Mouse (Mus musculus) frontal cortex, postnatal 14 days (tissue): Measurements from ENCODE around the gene Inafm1.
A peak's percentile ranks its signal among the peaks of the same experiment; 100 is the strongest.
"Not testable (repeated sequence)": the region's sequence is repeated elsewhere in the genome, so short reads cannot be mapped to it uniquely, and the experiment has no call there.

Experiments
- DNase-seq, 2 experiments: peaks; one replicate each; pipeline ENCODE4 v3.0.0; 2022; ENCODE audit warnings: low spot score in 2 of 2

Gene Inafm1

DNA sequence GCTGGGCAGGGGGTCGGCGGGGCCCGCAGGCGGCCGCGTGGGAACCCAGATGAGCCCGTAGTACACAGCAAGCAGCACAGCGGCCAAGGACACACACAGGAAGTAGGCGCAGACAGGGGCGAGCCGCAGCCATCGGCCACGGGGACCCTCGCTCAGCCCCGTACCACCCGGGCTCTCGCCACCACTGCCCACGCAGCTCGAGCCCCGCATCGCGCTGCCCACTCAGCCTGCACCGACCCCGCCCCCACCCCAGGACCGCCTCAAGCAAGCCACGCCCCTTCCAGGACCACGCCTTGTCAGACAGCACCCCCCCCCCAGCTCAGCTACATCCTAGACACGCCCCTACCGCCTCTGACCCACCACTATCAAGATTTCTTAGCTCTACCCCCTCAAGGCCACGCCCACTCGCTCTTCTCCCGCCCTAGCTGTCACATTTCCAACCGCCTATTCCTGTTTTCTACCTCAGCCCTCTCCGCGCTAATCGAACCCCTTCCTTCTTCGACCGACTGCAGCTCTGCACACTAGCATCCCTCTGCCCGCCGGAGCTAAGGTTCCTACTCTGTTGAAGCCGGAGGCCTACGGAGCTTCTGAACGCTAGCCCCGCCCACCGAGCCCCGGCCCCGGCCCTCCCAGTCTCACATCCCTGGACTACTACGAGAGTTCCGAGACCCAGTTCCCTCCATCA, at the start of gene Inafm1:
TSS of gene Inafm1 (minus strand) at position 537 of the 685 bp plus-strand sequence.
- peak; percentile 71 to 76 for DNase-seq

- no peak for DNase-seq
Measured at GRCm38 (mm10) chr7:16320479-16320878, 47.1 kb upstream of the Inafm1 start.

GRCm38 (mm10) chr7:16319216-16319615, 45.8 kb upstream of the Inafm1 start:
- no peak for DNase-seq

- no peak for DNase-seq
Measured at GRCm38 (mm10) chr7:16317094-16317493, 43.7 kb upstream of the Inafm1 start.

- DNase-seq, result no peak
Measured at GRCm38 (mm10) chr7:16315222-16315759, 41.9 kb upstream of the Inafm1 start.

- no peak for DNase-seq
Measured at GRCm38 (mm10) chr7:16314221-16314775, 40.9 kb upstream of the Inafm1 start.

DNA sequence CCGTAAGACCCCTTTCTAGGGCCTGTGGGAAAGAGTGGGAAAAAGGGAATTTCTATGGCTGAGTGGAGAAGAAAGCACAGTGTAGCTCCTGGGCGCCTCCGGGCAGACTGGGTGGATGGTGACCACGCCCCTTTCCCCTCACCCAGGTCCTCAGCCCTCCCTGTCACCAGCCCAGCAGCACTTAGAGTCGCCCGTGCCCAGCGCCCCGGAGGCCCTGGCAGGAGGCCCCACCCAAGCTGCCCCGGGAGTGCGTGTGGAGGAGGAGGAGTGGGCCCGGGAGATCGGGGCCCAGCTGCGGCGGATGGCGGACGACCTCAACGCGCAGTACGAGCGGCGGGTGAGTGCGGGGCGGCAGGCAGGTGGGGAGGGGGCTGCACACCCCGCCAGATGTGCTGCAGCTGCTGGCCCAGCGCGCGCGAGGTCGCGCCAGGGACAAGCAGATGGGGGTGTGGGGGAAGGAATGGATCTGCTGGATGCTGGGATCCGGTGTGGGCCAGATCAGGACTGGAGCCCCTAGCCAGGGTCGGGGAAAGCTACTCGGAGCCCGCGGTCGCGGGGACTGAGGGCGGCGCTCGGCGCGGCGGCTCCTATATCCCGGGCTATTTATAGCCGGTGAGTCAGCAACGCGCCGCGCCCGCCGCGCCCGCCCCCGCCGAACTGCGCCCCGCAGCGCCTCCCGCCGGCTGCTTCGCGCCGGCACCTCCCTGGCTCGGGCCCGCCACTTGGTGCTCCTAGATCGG, 40.2 kb upstream of the Inafm1 start:
- peak; percentile 65 to 66 for DNase-seq

GRCm38 (mm10) chr7:16312672-16313311, 39.4 kb upstream of the Inafm1 start:
- DNase-seq, result peak in 1 of 2 experiments; percentile 42

DNA sequence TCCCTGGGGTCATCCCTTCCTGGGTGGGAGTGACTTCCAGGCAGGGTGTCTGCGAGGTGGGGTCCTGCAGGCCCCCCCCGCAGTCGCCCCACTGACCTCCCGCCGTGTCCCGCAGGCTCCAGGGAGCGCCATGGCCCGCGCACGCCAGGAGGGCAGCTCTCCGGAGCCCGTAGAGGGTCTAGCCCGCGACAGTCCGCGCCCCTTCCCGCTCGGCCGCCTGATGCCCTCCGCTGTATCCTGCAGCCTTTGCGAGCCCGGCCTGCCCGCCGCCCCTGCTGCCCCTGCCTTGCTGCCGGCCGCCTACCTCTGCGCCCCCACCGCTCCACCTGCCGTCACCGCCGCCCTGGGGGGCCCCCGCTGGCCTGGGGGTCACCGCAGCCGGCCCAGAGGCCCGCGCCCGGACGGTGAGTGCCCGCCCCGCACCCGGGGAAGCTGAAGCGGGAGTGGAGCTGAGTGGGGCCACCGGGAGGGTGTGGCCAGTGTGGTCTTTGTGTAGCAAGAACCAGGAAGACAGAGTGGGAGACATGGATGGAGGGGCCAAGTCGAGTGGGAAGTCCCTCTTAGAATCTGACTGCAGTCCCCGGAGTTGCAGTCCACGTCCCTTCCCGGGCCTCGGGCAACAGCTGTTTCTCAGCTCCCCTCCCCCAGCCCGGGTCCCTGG, 38.7 kb upstream of the Inafm1 start:
- DNase-seq, result no peak

DNA sequence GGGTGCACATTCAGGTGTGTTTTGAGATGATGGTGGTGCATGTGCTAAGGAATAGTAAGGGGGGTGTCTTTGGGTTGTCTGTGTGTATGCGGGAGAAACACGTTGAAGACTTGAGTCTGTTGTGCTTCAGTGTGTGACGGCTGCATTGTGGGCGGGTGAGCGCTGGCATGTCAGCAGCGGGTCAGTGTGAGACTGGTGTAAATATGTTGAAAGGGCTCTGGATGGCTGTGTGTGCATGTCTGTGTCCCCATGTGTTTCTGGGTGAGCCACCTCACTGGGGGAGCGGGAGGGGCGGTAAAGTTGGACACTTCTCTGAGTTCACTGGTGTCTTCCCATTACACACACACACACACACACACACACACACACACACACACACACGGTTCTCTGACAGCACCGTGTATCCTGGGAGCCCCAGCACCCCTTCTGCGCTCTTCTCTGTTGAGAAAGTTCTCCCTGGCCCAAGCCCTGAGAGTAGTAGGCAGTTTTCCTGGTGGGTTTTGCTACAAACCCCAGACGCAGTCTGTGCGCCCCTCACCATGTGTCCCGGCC, 38.1 kb upstream of the Inafm1 start:
- DNase-seq, result no peak

GRCm38 (mm10) chr7:16310521-16311452, 37.4 kb upstream of the Inafm1 start:
- DNase-seq, result peak in 1 of 2 experiments; percentile 48

DNA sequence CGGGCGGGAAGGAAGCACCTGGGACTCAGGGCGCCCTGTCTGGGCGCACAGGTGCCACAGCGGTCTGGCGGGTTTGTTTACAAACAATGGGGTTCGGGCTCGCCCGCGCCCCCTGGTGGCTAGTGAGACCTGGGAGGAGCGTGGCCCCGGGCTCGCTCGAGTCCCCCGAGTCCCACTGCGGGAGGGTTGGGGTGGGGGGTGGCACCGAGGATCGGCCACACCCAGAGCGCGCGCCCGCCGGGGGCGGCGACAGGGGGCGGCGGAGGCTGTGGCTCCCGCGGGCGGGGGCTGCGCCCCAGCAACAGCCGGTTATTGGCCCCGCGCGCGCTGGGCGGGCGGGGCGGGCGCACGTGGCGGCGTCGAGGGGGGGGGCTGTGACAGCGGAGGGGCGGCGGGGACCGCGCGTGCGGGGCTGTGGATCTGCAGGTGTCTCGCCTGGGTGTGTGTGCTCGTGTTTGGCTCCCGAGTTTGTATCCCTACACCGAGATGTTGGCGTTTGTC, 36.7 kb upstream of the Inafm1 start:
- DNase-seq, result peak; percentile 60 to 70

GRCm38 (mm10) chr7:16309318-16310019, 36.1 kb upstream of the Inafm1 start:
- peak; percentile 72 to 80 for DNase-seq

- DNase-seq, result no peak
Measured at GRCm38 (mm10) chr7:16308555-16309317, 35.3 kb upstream of the Inafm1 start.

DNA sequence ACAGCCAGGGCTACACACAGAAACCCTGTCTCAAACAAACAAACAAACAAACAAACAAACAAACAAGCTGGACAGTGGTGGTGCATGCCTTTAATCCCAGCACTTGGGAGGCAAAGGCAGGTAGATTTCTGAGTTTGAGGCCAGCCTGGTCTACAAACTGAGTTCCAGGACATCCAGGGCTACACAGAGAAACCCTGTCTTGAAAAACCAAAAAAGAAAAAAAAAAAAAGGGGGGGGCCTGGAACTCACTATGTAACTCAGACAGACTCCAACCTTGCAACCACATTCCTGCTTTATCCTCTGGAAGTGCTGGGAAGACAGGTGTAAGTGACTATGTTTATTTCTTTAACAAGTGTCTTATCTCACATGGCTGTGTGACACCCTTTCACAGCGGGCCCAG, 34.7 kb upstream of the Inafm1 start, which contains the start of gene Bbc3:
TSS of gene Bbc3 (plus strand) at position 301 of the 400 bp plus-strand sequence.
- DNase-seq, result not testable (repeated sequence)

- DNase-seq, result not testable (repeated sequence)
Measured at GRCm38 (mm10) chr7:16307141-16307540, 33.7 kb upstream of the Inafm1 start.

DNA sequence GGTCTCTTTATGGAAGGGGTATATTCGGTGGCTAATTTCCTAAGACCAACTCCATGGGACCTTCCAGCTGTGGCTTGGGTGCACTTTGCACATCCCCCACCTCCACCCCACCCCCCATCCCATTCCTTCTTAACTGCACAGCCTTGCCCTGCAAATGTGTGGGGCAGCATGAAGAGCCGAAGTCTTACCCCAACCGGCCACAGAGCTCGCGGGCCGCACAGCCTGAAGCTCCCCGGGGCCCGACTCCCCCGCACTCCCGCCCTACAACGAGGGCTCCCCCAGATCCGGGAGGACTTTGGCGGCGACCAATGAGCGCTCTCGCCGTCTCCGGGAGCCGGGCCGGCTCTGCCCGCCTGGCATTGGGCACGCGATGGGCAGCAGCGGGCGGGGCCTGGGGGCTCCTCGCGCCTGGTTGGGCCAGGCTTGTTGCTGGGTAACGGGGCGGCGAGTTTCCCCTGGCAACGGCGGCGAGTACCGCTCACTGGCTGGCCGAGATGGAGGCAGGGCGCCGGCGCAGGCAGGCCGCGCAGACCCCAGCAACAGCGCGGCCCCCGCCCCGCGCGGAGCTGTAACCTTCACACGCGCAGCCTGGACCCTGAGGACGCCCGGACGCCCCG, 26.1 kb upstream of the Inafm1 start:
- DNase-seq, result peak; percentile 90 to 93

DNA sequence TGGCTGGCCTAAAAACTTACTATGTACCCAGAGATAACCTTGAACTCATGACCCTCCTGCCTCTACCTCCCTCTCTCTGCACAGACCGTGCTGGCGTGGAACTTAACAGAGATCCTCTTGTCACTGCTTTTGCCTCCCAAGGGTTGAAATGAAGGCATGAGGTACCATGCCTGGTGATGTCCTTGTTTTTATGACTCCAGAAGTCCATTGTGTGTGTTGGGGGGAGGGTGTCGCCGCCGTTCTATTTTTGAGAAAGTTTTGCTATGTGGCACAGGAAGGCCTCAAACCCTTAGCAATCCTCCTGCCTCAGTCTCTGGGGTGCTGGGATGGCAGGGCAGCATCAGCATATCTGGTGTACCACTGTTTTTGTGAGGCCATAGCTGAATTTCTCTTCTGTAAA, 25.5 kb upstream of the Inafm1 start:
- no peak for DNase-seq
